In the genomic region with DNA sequence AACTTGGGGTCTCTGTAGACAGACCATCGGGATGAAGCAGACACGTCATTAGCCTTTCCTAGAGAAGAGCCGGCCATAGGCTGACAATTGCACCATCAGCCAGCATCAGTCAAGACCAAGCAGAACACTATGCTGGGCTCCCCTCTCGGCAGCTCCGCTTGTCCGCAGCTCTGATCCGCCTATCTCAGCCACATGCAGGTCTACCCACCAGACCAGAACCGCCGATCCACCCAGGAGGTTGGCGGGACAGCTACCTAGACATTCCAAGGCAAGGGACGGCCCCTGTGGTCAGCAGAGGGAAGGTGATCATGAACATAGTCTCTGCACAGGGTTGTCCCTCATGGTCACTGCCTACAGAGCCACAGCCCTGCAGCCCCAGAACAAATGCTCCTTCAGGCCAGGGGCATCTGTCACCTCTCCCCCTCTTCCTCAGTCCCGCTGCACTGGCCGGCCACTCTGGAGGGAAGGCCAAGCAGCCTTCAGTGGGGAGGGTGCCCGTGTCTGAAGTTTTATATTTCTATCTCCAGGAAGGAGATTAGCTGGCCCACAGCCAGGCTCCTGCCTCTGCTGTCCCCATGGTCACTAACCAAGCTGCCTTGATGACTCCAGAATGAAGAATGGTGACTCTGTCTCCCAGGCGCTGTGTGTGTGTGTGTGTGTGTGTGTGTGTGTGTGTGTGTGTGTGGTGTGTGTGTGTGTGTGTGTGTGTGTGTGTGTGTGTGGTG, we compare ENCODE assay signal across 11 mouse cellular contexts. TPM values are rescaled to one million over a fixed set of nuclear protein-coding genes. Genes with fewer than 3 reads are reported as not detected.
A peak's percentile ranks its signal among the peaks of the same experiment; 100 is the strongest.
DNase-seq lines count a peak whose midpoint lies in the region; ATAC-seq and TF ChIP-seq lines count a peak whose summit lies in the region.
"Had no signal": no experiment of that assay in that cellular context is flagged by ENCODE, and none has a peak within 500 bp of the region (broad histone marks: within the 10 kb centered on the region; RNA-seq: fewer than 3 reads in every experiment).

No protein-coding gene starts in this region.

- H3K9me3 ChIP-seq in hindbrain, embryonic 10.5 days = no peaks in the 10 kb centered on the region
- no peaks in the 10 kb centered on the region for H3K9me3 ChIP-seq in hindbrain, embryonic 16.5 days (ENCODE audit: control insufficient read depth, low read length)
- no peaks in the 10 kb centered on the region for H3K9me3 ChIP-seq in midbrain, embryonic 10.5 days (replicated peaks)
- H3K9me3 ChIP-seq in midbrain, embryonic 16.5 days (replicated peaks; ENCODE audit: control insufficient read depth, low read length, poor library complexity, severe bottlenecking) = no peaks in the 10 kb centered on the region
- no peaks in the 10 kb centered on the region for H3K9me3 ChIP-seq in midbrain, embryonic 12.5 days
- H3K9me3 ChIP-seq in liver, postnatal 0 days (ENCODE audit: low read length) = no peaks in the 10 kb centered on the region
- H3K9me3 ChIP-seq: limb, embryonic 12.5 days had no signal

- H3K9ac ChIP-seq in hindbrain, embryonic 16.5 days (ENCODE audit: low read depth, low read length) = no peak overlapping the region
- H3K9ac ChIP-seq in midbrain, embryonic 16.5 days (ENCODE audit: low read depth, low read length) = no peak overlapping the region
- no peak overlapping the region for H3K9ac ChIP-seq in midbrain, embryonic 12.5 days (replicated peaks)
- no peak overlapping the region for H3K9ac ChIP-seq in liver, postnatal 0 days (replicated peaks)

- peaks cover 90% of the 10 kb centered on the region for H3K4me1 ChIP-seq in hindbrain, embryonic 10.5 days (replicated peaks)
- peaks cover 47% of the 10 kb centered on the region for H3K4me1 ChIP-seq in hindbrain, embryonic 16.5 days (ENCODE audit: control insufficient read depth, insufficient read depth, low read depth, low read length)
- peaks cover 75% of the 10 kb centered on the region for H3K4me1 ChIP-seq in midbrain, embryonic 10.5 days
- peaks cover 27% of the 10 kb centered on the region for H3K4me1 ChIP-seq in midbrain, embryonic 16.5 days (ENCODE audit: control insufficient read depth, insufficient read depth, low read length)
- peaks cover 56% of the 10 kb centered on the region for H3K4me1 ChIP-seq in midbrain, embryonic 12.5 days
- peaks cover 14% of the 10 kb centered on the region for H3K4me1 ChIP-seq in liver, postnatal 0 days (ENCODE audit: insufficient read depth)

- no peak for ATAC-seq in hindbrain, embryonic 16.5 days
- ATAC-seq in midbrain, embryonic 16.5 days = no peak
- no peak for ATAC-seq in midbrain, embryonic 12.5 days (ENCODE audit: low FRiP score, low read depth)
- no peak for ATAC-seq in liver, postnatal 0 days

- WGBS in hindbrain, embryonic 10.5 days = 73% methylated on average over 15 of the region's 15 CpGs
- WGBS in hindbrain, embryonic 16.5 days = 65% methylated on average over 14 of the region's 15 CpGs
- 76% methylated on average over 15 of the region's 15 CpGs for WGBS in midbrain, embryonic 10.5 days
- 73% methylated on average over 15 of the region's 15 CpGs for WGBS in midbrain, embryonic 16.5 days
- WGBS in midbrain, embryonic 12.5 days = 76% methylated on average over 15 of the region's 15 CpGs
- WGBS in liver, postnatal 0 days (ENCODE audit: insufficient replicate concordance) = 80% methylated on average over 15 of the region's 15 CpGs

- H3K4me3 ChIP-seq in hindbrain, embryonic 10.5 days = no peak overlapping the region
- no peak overlapping the region for H3K4me3 ChIP-seq in hindbrain, embryonic 16.5 days (ENCODE audit: low read length)
- H3K4me3 ChIP-seq in midbrain, embryonic 10.5 days = no peak overlapping the region
- no peak overlapping the region for H3K4me3 ChIP-seq in midbrain, embryonic 16.5 days (ENCODE audit: low read depth, low read length)
- H3K4me3 ChIP-seq in midbrain, embryonic 12.5 days = no peak overlapping the region
- H3K4me3 ChIP-seq in liver, postnatal 0 days (ENCODE audit: low read depth, low read length) = no peak overlapping the region
- H3K4me3 ChIP-seq: limb, embryonic 12.5 days had no signal

- no peak for TF ChIP-seq EP300 in liver, postnatal 0 days (IDR thresholded peaks at IDR 0.05; ENCODE audit: low read depth)

- peaks cover 40% of the 10 kb centered on the region for H3K27me3 ChIP-seq in hindbrain, embryonic 10.5 days (ENCODE audit: insufficient read depth, poor library complexity, severe bottlenecking)
- H3K27me3 ChIP-seq in hindbrain, embryonic 16.5 days (replicated peaks; ENCODE audit: control insufficient read depth, insufficient read depth, low read length) = peaks cover 3% of the 10 kb centered on the region
- H3K27me3 ChIP-seq in midbrain, embryonic 10.5 days (ENCODE audit: low read depth, poor library complexity, severe bottlenecking) = peaks cover 34% of the 10 kb centered on the region
- H3K27me3 ChIP-seq in midbrain, embryonic 16.5 days (ENCODE audit: control insufficient read depth, insufficient read depth, low read depth, low read length) = no peaks in the 10 kb centered on the region
- peaks cover 7% of the 10 kb centered on the region; the same call in 1 of the 2 replicates for H3K27me3 ChIP-seq in midbrain, embryonic 12.5 days
- no peaks in the 10 kb centered on the region for H3K27me3 ChIP-seq in liver, postnatal 0 days (ENCODE audit: insufficient read depth, low read length)

- H3K27ac ChIP-seq in hindbrain, embryonic 10.5 days = peak overlapping the region; percentile 77
- H3K27ac ChIP-seq in hindbrain, embryonic 16.5 days (ENCODE audit: low read depth, low read length) = no peak overlapping the region
- H3K27ac ChIP-seq in midbrain, embryonic 10.5 days (replicated peaks) = peak overlapping the region; percentile 73
- H3K27ac ChIP-seq in midbrain, embryonic 16.5 days (ENCODE audit: low read length) = no peak overlapping the region; the same call in 1 of the 2 replicates
- H3K27ac ChIP-seq in midbrain, embryonic 12.5 days (replicated peaks) = peak overlapping the region; percentile 64; the same call in 1 of the 2 replicates
- H3K27ac ChIP-seq in liver, postnatal 0 days (ENCODE audit: low read depth) = no peak overlapping the region
- H3K27ac ChIP-seq: limb, embryonic 12.5 days had no signal

- DNase-seq in hindbrain, embryonic 10.5 days (ENCODE audit: low spot score) = no peak
- no peak for DNase-seq in midbrain, embryonic 10.5 days (ENCODE audit: low spot score)
- peak; percentile 75 for DNase-seq in adrenal gland, postnatal 25 days
- DNase-seq in B cell, adult 2 months = no peak
- DNase-seq in liver, postnatal 0 days = no peak

- no peaks in the 10 kb centered on the region for H3K36me3 ChIP-seq in hindbrain, embryonic 10.5 days
- no peaks in the 10 kb centered on the region for H3K36me3 ChIP-seq in hindbrain, embryonic 16.5 days (ENCODE audit: control insufficient read depth, insufficient read depth, low read length)
- H3K36me3 ChIP-seq in midbrain, embryonic 10.5 days = no peaks in the 10 kb centered on the region
- no peaks in the 10 kb centered on the region for H3K36me3 ChIP-seq in midbrain, embryonic 16.5 days (ENCODE audit: control insufficient read depth, insufficient read depth, low read length)
- no peaks in the 10 kb centered on the region for H3K36me3 ChIP-seq in midbrain, embryonic 12.5 days
- peaks cover 7% of the 10 kb centered on the region for H3K36me3 ChIP-seq in liver, postnatal 0 days (replicated peaks; ENCODE audit: insufficient read depth, low read length)
- H3K36me3 ChIP-seq: limb, embryonic 12.5 days had no signal

- no peak for TF ChIP-seq CTCF in liver, postnatal 0 days (IDR thresholded peaks at IDR 0.05; ENCODE audit: low read depth)

- H3K4me2 ChIP-seq in hindbrain, embryonic 16.5 days (ENCODE audit: low read length) = no peak overlapping the region
- H3K4me2 ChIP-seq in midbrain, embryonic 16.5 days (ENCODE audit: low read length) = no peak overlapping the region
- H3K4me2 ChIP-seq in midbrain, embryonic 12.5 days (replicated peaks) = no peak overlapping the region
- H3K4me2 ChIP-seq in liver, postnatal 0 days (ENCODE audit: low read depth, low read length) = no peak overlapping the region
- H3K4me2 ChIP-seq: limb, embryonic 12.5 days had no signal

RNA-seq across cellular contexts. Expression of a gene that starts 32.6 kb away (rescaled TPM):
- polyA plus RNA-seq in hindbrain, embryonic 10.5 days (2016; fragmentation: Nextera tagmentation; extraction: Ambion mirVana) = 0.14 and 0.18 TPM in 2 replicates
- 0.60 and 0.72 TPM in 2 replicates for polyA plus RNA-seq in hindbrain, embryonic 16.5 days (2015; fragmentation: Nextera tagmentation; extraction: Ambion mirVana)
- 0.02 and 0.06 TPM in 2 replicates for polyA plus RNA-seq in midbrain, embryonic 10.5 days (2016; fragmentation: Nextera tagmentation; extraction: Ambion mirVana)
- polyA plus RNA-seq in midbrain, embryonic 16.5 days (2015; fragmentation: Nextera tagmentation; extraction: Ambion mirVana) = 0.18 and 0.31 TPM in 2 replicates
- total RNA-seq in adrenal gland, postnatal 25 days (2021) = 2.5 and 3.5 TPM in 2 replicates
- 0.06 and 0.17 TPM in 2 replicates for polyA plus RNA-seq in midbrain, embryonic 12.5 days (2016; fragmentation: Nextera tagmentation; extraction: Ambion mirVana)
- 0.04 and 0.09 TPM in 2 replicates for polyA plus RNA-seq in liver, postnatal 0 days (2015; fragmentation: Nextera tagmentation; extraction: Ambion mirVana)
- total RNA-seq: megakaryocyte-erythroid progenitor cell, adult 5-6 weeks had no signal
- polyA plus RNA-seq: stomach, embryonic 14.5 days had no signal

RNA-seq across cellular contexts. Expression of a gene that starts 42.4 kb away (rescaled TPM):
- 17.7 TPM in 2 replicates for polyA plus RNA-seq in hindbrain, embryonic 10.5 days (2016; fragmentation: Nextera tagmentation; extraction: Ambion mirVana)
- 21.2 and 22.5 TPM in 2 replicates for polyA plus RNA-seq in hindbrain, embryonic 16.5 days (2015; fragmentation: Nextera tagmentation; extraction: Ambion mirVana)
- polyA plus RNA-seq in midbrain, embryonic 10.5 days (2016; fragmentation: Nextera tagmentation; extraction: Ambion mirVana) = 16.7 and 19.8 TPM in 2 replicates
- 19.7 and 23.4 TPM in 2 replicates for polyA plus RNA-seq in midbrain, embryonic 16.5 days (2015; fragmentation: Nextera tagmentation; extraction: Ambion mirVana)
- total RNA-seq in adrenal gland, postnatal 25 days (2021) = 1,338 and 1,408 TPM in 2 replicates
- polyA plus RNA-seq in midbrain, embryonic 12.5 days (2016; fragmentation: Nextera tagmentation; extraction: Ambion mirVana) = 15.9 and 18.4 TPM in 2 replicates
- polyA plus RNA-seq in liver, postnatal 0 days (2015; fragmentation: Nextera tagmentation; extraction: Ambion mirVana) = 7.0 and 7.3 TPM in 2 replicates

RNA-seq across cellular contexts. Expression of a gene that starts 46.8 kb away (rescaled TPM):
- 18.7 and 24.3 TPM in 2 replicates for polyA plus RNA-seq in hindbrain, embryonic 10.5 days (2016; fragmentation: Nextera tagmentation; extraction: Ambion mirVana)
- polyA plus RNA-seq in hindbrain, embryonic 16.5 days (2015; fragmentation: Nextera tagmentation; extraction: Ambion mirVana) = 20.9 and 24.6 TPM in 2 replicates
- 17.8 and 19.5 TPM in 2 replicates for polyA plus RNA-seq in midbrain, embryonic 10.5 days (2016; fragmentation: Nextera tagmentation; extraction: Ambion mirVana)
- 23.2 and 23.9 TPM in 2 replicates for polyA plus RNA-seq in midbrain, embryonic 16.5 days (2015; fragmentation: Nextera tagmentation; extraction: Ambion mirVana)
- total RNA-seq in adrenal gland, postnatal 25 days (2021) = 37.3 and 38.1 TPM in 2 replicates
- polyA plus RNA-seq in midbrain, embryonic 12.5 days (2016; fragmentation: Nextera tagmentation; extraction: Ambion mirVana) = 18.5 and 19.2 TPM in 2 replicates
- 16.5 and 16.7 TPM in 2 replicates for polyA plus RNA-seq in liver, postnatal 0 days (2015; fragmentation: Nextera tagmentation; extraction: Ambion mirVana)

RNA-seq across cellular contexts. Expression of a gene that starts 47.2 kb away (rescaled TPM):
- polyA plus RNA-seq in hindbrain, embryonic 10.5 days (2016; fragmentation: Nextera tagmentation; extraction: Ambion mirVana) = 6.9 and 10.6 TPM in 2 replicates
- 12.3 and 13.1 TPM in 2 replicates for polyA plus RNA-seq in hindbrain, embryonic 16.5 days (2015; fragmentation: Nextera tagmentation; extraction: Ambion mirVana)
- 7.1 and 11.3 TPM in 2 replicates for polyA plus RNA-seq in midbrain, embryonic 10.5 days (2016; fragmentation: Nextera tagmentation; extraction: Ambion mirVana)
- 12.5 and 14.9 TPM in 2 replicates for polyA plus RNA-seq in midbrain, embryonic 16.5 days (2015; fragmentation: Nextera tagmentation; extraction: Ambion mirVana)
- 19.9 and 22.3 TPM in 2 replicates for total RNA-seq in adrenal gland, postnatal 25 days (2021)
- 7.9 and 9.2 TPM in 2 replicates for polyA plus RNA-seq in midbrain, embryonic 12.5 days (2016; fragmentation: Nextera tagmentation; extraction: Ambion mirVana)
- polyA plus RNA-seq in liver, postnatal 0 days (2015; fragmentation: Nextera tagmentation; extraction: Ambion mirVana) = 5.7 and 7.1 TPM in 2 replicates

Comparison
In these comparisons a context has a peak if more than half of its experiments do, and no peak if none do; other contexts are left out.
1. H3K27ac ChIP-seq: peak in hindbrain, embryonic 10.5 days (single experiment), midbrain, embryonic 10.5 days (single experiment) and midbrain, embryonic 12.5 days (single experiment); none in hindbrain, embryonic 16.5 days (single experiment), midbrain, embryonic 16.5 days (single experiment) and liver, postnatal 0 days (single experiment).